Mouse (Mus musculus): ENCODE results near the gene Tctn3.

Tctn3 gene

DNA sequence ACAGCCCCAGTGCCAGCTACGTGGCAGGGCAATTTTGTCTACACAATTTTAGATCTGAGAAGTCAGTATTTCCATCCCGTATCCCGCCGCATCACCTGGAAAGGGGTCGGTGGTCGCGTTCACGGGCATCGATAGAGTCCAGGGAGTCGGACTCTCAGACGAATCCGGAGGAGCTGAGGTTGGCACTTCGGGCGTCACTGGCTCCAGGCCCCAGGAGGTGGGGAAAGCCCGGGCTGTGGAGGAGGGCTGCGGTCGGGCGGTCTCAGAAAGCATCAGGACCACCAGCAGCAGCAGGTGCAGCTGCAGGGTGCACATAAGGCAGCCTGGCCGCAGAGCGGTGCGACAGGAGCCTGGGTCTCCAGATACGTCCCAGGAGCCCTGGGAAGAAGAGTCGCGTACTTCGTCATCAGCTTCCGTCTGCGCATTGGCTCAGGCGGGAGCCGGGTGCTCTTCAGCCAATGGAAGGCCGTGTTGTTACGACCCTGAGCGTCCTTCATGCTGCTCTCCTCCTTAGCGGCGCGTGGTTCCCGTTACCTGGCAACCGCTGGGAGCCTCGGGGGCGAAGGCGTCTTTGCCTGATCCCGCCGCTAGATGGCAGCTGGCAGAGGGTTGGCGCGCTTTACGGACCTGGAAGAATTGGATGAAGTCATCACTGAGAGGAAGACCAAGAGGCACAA is at the start of gene Tctn3, which contains the start of gene Entpd1:
TSS of gene Tctn3 (minus strand) at position 404 of the 677 bp plus-strand sequence.
TSS of gene Entpd1 (plus strand) at position 537 of the 677 bp plus-strand sequence.
- DNase-seq (ENCODE audit: extremely low read depth, low read depth, low spot score) = peak; percentile 59

DNA sequence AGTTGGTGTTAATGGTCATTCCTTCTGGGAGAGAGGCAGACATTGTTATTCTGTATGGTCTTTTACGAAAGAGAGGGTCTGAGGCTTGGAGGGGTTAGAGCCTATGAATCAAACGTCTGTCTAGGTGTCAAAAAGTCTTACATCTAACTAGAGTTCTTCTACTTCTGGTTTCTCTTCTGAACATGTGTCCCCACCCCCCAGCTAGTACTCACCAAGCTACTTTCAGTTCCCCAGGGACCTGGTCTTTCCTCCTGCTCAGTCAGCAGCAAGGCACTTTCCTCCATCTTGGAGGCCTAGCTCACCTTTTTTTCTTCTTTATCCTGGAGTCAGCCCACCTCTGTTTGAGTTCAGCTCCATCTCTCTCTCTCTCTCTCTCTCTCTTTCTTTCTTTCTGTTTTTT is 49.1 kb upstream of the Tctn3 start:
- no peak for DNase-seq (ENCODE audit: extremely low read depth, low read depth, low spot score)

DNA sequence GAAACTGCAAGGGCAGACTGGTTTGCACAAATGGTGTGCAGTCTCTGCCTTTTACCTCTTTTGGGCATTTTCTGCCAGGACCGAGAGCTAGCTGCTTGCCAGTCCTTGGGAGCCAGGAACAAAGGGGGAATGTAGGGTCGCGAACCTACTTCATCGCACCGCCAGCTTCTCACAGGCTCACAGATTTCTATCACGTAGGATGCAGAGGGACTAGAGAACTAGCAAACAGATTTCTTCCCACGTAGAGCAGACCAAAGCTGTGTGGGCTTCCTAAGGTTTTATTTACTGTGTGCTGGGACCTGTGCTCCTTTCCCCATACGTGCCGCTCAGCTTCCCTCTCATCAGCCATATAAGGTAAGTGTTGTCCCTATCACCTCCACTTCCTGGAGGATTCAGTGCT is 48.5 kb upstream of the Tctn3 start:
- DNase-seq (ENCODE audit: extremely low read depth, low read depth, low spot score) = no peak

DNA sequence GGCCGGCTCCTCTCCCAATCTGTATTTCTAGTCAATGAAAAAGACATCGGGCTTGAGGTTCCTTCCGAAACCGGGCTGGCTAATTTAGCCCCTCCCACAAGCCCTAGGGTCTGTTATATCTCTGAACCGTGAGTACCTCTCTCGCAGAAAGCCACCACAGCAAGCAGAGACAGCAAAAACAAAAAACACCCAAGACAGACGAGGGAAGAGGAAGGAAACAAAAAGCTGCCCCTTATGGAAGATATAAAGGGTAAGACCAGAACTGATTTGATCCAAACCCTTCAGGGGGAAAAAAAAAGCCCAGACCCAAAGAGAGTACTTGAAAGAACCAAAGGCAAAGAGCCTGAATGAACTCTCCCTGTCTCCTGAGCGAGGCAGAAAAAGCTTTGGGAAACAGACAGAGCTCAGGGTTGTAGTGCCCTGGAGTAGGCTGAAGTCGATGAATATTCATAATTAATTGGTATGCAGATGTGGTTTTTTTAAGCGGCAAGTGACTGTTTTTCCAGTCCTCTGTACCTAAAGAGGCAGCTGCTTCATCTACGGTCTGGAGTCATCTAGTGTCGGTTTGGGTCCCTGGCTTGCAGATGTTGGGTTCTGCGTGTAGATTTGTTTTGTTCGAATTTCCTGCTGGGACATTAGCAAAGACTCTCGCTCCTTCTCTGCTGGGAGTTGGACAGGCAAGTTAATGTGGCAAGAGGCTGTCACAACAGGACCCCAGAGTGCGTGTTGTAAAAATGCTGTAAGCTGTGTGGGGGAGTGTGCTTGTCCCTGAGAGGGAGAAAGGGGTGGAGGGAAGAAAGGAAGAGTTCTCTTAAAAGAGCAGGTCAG is 47.8 kb upstream of the Tctn3 start:
- DNase-seq (ENCODE audit: extremely low read depth, low read depth, low spot score) = no peak

DNA sequence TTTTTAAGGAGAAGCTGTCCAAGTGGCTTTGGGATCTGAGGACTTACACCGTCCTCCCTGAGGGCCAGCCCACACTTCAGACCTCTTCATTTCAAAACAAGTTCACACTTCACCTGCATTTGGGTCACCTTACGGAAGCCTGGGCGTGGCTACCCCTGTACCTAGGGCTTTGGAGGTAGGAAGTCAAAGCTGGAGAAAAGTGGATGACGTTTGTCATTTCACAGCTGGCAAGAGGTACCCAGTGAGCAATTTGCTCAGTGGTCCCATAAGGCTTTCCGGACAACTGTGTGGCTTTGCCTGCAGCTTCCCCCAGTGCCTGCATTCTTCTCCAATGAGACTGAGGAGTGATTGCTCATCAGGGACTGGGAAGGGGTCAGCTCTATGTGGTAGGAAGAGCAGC is 46.9 kb upstream of the Tctn3 start:
- peak; percentile 62 for DNase-seq (ENCODE audit: extremely low read depth, low read depth, low spot score)

DNA sequence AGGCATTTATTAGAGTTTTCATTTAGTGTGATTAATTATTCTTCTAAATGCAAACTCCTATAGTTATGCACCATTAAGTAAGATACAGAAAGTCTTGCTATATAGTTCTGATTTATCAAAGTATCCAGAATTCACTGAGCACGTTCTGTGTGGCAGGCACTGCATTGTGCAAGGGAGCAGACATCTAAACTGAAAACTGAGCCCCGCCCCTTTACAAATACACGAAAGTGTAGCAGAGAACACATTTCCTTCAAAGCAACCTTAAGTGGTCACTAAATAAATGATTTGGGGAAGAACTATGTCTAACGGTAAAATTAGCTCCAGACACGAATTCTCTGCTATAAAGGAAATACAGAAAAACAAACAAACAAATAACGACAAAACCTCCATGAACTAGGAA is 46.2 kb upstream of the Tctn3 start:
- DNase-seq (ENCODE audit: extremely low read depth, low read depth, low spot score) = no peak

DNA sequence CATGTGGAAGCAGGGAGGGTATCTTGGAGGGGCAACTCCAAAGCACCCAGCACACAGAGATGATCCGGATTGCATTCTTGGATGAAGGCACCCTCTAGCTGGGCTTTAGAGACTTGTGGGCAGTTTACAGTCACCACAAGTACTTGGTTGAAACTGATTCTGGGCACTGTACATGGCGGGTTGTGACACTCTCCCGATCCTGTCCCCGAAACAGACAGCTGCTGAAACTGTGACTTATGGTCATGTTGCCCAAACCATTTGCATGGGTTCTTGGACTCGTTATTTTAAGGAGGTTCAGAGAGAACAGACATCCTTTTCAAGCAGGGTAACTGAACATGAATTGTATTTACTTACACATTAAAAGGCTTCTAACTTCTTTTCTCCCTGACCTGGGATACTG is 44.2 kb upstream of the Tctn3 start:
- no peak for DNase-seq (ENCODE audit: extremely low read depth, low read depth, low spot score)

DNA sequence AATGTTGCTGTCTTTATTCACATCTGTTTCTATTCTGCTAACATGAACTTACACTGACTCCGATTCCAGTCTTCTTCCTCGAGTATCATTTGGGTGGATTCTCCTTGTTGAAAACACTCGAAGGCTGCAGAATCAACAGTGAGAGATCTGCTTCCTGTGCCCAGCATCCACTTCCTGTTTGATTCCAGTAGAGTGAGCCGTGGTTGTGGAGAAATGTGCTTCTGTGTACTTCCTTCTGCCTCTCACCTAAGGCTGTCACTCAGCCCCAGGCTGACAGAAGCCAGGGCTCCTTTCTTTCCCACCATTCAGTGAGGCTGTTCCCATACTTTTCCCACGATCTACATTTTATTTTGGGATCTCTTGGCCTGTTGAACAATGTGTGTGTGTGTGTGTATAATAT is 38.1 kb upstream of the Tctn3 start:
- DNase-seq (ENCODE audit: extremely low read depth, low read depth, low spot score) = no peak

DNA sequence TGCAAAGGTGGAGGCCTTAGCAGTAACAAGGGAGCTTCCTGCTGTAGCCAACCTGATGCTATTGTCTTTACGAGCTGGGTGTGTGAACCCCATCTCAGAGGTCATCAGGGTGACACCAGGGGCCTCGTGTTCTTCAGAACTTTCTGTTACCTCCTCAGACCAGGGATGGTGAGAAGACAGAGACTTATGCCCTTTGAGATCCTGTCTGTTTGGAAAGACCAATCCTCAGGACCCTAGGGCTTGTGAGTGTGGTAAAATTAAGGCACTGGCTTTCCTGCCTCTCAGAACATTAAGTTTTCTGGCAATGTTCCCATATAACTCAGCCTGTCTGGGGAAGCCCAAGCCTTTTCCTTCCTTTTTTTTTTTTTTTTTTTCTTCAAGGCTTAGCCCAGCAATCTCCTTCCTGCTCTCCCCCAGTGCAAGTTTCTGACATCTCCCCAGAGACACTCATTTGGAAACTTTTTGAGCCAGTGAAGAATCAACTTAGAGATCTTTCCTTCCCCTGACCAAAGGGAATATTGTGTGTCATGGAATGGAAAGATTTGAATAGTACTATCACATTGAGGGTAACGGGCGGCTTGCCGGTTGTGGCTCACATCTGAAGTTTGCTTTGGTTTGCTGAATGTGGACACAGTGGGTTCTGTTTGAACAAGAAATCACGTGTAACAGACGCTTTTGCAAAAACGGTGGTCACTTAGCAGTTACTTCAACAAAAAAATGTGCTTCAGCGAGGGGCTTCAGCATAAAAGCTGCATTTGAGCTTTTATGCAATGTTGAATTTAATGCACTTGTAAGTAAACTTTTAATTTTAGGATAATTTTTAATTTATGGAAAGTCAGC is 35.5 kb upstream of the Tctn3 start:
- no peak for DNase-seq (ENCODE audit: extremely low read depth, low read depth, low spot score)

DNA sequence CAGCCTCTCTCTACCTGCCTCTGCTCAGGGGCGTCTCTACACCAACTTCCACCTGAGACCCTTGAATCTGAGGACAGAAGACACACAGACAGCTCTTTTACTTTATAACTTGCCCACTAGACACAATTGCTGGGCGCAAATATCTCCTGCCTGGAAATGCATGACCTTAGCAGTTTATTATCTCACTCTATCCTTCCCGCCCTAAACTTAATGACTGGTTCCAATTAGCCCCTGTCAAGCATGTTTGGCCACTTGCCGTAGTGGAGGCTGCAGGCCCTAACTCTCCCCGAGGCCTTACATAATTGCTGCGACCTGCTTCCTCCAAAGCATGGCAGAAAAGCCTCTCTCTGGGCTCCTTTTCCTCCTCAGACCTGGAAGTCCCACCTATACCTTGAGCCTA is 34.3 kb upstream of the Tctn3 start:
- no peak for DNase-seq (ENCODE audit: extremely low read depth, low read depth, low spot score)

DNA sequence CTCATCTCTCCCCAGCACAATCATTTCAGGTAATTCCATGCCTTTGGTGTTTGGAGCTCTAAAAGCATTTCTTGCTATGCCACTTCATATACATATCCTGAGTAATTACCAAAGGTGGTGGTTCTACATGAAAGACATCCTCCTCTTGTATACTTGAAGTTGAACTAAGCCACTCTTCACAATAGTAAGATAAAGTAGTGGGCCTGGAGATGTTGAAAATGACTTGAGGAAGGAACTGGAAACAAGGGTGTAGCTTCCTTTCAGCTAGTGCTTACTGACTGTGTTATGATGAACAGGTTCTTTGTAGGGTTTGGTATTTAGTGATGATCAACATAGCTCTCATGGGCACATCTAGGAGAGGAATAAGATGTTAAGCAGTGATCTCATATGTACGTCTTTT is 31.8 kb upstream of the Tctn3 start:
- no peak for DNase-seq (ENCODE audit: extremely low read depth, low read depth, low spot score)

DNA sequence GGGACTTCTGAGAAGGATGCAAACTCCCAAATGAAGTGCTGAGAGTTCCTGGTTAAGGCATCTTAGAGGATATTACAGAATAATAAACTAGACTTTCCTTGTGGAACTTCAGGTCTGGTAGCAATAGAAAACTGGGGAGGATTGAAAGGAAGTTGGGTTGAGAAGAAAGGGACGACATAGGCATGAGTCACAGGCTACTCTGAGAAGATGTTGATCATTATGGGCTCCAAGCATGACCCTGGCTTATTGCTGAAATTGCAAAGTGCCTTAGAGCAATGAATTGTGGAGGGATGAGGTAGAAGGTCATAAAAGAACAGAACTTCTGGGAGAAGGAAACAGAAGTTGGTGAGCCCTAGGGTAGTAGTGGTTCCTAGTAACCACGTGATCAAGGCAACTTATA is 28.8 kb upstream of the Tctn3 start:
- DNase-seq (ENCODE audit: extremely low read depth, low read depth, low spot score) = no peak

DNA sequence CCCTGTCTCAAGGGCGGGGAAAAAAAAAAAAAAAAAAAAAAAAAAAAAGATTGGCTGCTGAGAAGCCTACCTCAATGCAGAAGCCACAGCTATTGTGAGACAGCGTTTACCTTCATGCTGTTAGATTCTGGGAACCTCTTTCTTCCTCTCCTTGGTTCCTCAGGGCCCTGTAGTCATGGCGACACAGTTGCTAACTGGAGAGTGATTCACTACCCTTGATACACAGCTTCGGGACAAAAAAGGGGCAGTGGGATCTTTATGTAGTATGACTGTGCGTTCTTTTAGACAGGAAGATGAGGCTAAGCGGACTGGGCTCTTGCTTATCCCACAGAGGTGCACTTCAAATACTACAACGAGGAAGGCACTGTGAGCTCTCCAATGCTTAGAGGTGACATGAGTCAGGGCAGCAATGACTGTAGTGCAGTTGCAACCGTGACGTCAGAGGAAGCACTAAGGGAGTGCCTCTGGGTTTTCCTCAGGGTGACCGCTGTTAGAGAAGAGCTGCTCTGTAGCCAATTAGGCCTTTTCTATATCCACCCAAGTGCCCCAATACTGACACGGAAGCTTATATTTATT is 27.8 kb upstream of the Tctn3 start:
- DNase-seq (ENCODE audit: extremely low read depth, low read depth, low spot score) = no peak

DNA sequence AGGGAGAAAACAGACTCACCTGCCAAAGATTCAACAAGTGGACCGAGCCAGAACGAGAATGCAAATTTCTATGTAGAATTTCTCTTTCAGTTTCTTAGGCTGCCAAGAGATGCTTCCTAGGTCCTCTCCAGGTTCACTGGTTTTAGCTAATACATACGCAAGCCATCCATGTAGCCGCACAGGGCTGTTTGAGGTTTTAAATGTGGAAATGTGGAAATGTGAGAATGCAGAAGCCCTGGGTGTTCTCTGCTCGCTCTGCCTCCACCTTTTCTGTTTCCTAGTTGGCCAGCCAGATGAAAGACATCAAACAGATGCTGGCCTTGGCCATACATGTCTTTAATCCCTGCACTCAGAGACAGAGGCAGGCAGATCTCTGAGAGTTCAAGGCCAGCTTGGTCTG is 26.5 kb upstream of the Tctn3 start:
- DNase-seq (ENCODE audit: extremely low read depth, low read depth, low spot score) = no peak

DNA sequence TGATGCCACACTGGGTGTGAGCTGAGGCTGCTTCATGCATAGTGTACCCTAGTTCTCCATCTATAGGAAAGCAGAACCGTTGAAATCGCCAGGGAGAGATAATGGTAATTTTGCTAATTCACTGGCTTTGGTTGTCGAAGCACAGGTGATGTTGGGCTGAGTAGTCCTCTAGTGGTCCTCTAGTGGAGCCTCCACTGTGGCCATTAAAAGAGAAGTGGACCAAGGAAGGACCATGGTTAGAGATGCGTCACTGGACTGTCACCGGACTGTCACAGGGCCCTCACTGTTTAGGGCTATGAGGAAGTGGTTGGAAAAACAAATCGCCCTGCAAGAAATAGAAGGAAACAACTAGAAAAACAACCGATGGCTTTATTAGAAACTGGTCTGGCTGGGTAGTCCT is 25.6 kb upstream of the Tctn3 start:
- DNase-seq (ENCODE audit: extremely low read depth, low read depth, low spot score) = no peak

DNA sequence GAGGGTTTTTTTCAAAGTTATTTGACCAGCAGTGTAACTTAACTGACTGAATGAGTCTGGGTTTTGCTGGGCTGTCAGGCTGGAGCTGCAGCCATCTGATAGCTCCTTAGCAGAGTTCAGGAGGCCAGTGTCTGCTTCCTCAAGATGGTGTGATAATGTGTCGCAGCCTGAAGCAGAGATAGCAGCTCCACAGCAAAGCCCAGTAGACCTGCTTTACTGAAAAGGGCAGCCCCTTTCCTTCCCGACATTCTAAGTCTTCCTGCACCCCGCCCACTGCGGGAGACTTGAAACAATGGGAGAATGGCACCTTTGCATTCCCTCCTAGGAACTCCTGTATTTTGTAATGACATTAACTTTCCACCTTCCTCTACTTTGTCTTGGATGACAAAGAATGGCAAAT is 25.1 kb upstream of the Tctn3 start:
- no peak for DNase-seq (ENCODE audit: extremely low read depth, low read depth, low spot score)

DNA sequence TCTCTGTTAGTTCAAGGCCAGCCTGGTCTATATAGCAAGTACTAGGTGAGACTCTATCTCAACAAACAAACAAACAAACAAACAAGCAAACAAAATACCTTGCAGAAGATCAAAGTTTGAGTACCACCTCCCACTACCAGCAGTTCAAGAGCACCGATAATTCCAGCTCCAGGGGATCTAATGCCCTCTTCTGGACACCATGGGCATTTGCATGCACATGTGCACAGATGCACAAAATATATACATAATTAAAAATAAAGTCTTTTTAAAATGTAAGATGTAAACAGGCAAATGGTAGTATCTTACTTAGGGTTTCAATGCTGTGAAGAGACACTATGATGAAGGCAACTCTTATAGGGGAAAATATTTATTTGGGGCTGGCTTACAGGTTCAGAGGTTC is 21.1 kb upstream of the Tctn3 start:
- no peak for DNase-seq (ENCODE audit: extremely low read depth, low read depth, low spot score)

DNA sequence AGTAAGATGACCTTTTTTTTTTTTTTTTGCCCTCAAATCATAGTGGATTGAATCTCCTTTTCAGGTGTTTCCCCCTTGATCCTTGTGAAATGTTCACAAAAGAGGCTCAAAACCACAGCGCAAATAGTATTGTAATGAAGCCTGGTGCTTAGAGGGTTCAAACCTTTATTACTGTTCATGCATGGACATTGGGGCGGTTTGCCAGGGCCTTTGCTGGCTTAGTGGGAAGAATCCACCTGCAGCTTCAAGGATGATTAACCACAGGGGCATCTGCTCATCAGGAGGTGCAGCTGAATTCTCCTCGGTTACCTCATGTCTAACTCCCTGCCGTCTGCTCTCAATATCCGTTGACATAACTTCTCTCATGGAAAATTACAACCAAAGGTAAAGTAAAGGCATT is 20.6 kb upstream of the Tctn3 start:
- no peak for DNase-seq (ENCODE audit: extremely low read depth, low read depth, low spot score)

DNA sequence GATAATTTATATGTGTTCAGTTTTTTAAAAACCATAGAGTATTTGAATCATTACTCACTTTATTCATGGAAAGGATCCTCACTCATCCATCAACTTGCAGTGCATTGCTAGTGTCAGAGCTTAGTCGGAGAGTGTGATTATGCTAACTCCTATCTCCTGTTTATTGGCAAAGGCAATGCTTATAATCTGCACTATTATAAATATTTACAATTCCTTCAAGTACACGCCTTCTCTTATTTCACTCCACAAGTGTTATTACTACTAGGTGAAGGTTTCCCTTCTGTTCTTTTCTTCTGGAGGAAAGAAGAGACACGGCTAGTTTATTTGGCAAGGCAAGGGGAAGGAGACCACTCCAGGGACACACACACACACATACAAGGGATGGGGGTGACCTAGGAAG is 20.2 kb upstream of the Tctn3 start:
- DNase-seq (ENCODE audit: extremely low read depth, low read depth, low spot score) = no peak

DNA sequence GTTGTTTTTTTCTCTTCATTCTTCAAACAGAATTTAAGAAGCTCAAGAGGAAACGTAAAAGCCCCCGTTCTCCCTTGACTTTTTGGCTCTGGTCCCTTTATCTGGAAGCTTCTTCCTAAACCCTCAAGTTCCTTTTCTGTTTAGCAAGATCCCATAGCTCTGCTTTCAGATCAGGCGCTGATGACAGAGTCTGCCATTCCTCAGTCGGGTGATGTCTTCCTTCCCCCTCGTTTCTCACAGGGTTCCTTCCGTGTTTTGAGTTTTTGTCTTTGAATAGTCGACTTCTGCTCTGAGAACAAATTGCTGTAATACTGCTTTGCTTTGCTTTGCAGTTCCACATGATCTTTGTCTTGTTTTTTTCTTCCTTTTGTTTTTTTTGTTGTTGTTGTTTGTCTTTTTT is 18.6 kb upstream of the Tctn3 start:
- no peak for DNase-seq (ENCODE audit: extremely low read depth, low read depth, low spot score)

DNA sequence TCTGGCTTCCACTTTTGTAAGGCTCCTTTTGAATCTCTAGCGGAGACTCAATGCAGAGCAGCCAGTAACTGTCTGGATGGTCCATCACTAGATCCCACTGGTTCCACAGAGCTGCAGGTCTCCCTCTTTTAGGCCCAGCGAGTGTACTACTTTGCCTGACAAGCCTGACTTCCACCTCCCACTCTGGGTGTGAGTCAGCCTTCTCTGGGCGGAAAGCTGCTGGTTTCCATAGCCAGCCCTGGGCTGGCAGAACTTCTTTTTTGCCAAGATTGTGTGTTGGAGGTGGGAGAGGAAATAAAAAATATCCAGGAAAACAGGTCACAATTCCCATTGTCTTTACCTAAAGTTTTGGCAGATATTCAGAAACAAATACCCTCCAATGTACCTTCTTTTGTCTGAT is 18.1 kb upstream of the Tctn3 start:
- no peak for DNase-seq (ENCODE audit: extremely low read depth, low read depth, low spot score)
